Mouse (Mus musculus) ES-Bruce4 (cell line): ENCODE data around the gene Gpr61.

Experiments used
- CTCF ChIP-seq: IDR thresholded peaks from one replicate; pipeline ENCODE4 v1.8.1; 2011; ENCODE audit warnings: low read depth, low read length
- EP300 ChIP-seq: IDR thresholded peaks from 2 replicates; pipeline ENCODE4 v1.6.1; 2011; ENCODE audit warnings: low read depth, low read length; ENCODE audit not compliant: insufficient read depth
- POLR2A ChIP-seq: IDR thresholded peaks from one replicate; pipeline ENCODE4 v1.8.1; 2011; ENCODE audit warnings: low read length; ENCODE audit not compliant: insufficient read depth

- TF ChIP-seq CTCF: no peak
- TF ChIP-seq POLR2A: no peak
- TF ChIP-seq EP300: no peak
Measured at GRCm38 (mm10) chr3:108203212-108203611, 48.5 kb upstream of the Gpr61 start.
